Mouse (Mus musculus) stomach, postnatal 0 days (tissue): ENCODE data around the gene Tcte2.

Source experiments
- CTCF ChIP-seq: IDR thresholded peaks from 2 replicates; pipeline ENCODE4 v1.5.1; 2016; ENCODE audit warnings: antibody characterized with exemption, low read depth, mild to moderate bottlenecking, moderate library complexity
- EP300 ChIP-seq: optimal IDR thresholded peaks from 2 replicates; pipeline ENCODE3; 2016; ENCODE audit warnings: antibody characterized with exemption

DNA sequence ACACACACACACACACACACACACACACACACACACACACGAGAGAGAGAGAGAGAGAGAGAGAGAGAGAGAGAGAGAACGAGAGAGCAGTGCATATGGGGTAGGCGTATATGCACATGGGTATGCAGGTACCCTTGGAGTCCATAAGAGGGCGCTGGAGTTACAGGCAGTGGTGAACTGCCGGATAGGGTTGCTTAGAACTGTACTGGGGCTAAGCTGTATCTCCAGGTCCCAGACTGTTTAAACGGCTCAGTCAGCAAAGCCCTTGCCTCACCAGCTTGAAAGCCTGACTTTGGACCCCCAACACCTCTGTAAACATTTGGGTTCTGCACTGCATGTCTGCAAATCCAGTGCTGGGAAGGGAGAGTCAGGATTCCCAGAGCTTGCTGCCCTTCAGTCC is 79.9 kb downstream of the Tcte2 start:
- TF ChIP-seq CTCF, result peak; percentile 69
- TF ChIP-seq EP300, result no peak
